Mouse (Mus musculus): Measurements from ENCODE around the gene Samsn1. TPM values are rescaled to one million over a fixed set of nuclear protein-coding genes. Genes with fewer than 3 reads are reported as not detected.
A peak's percentile ranks its signal among the peaks of the same experiment; 100 is the strongest.

Samsn1 gene
- polyA plus RNA-seq, 1 experiment from 2014 or later, result 8.1 TPM

GRCm38 (mm10) chr16:75875896-75876295 is 146.2 kb downstream of the Samsn1 start:
- WGBS (ENCODE audit: insufficient replicate concordance), result 59% methylated on average over 4 of the region's 4 CpGs
- Histone ChIP-seq H3K9ac (ENCODE audit: low read depth, low read length) (no peak overlapping the region), H3K4me3 (ENCODE audit: low read depth, low read length) (no peak overlapping the region), H3K36me3 (ENCODE audit: control insufficient read depth, insufficient read depth) (peaks cover 2% of the 10 kb centered on the region; the same call in 1 of the 2 replicates), H3K27ac (ENCODE audit: low read length) (no peak overlapping the region), H3K4me1 (ENCODE audit: control insufficient read depth, low read depth, low read length) (no peaks in the 10 kb centered on the region), H3K9me3 (replicated peaks; ENCODE audit: control insufficient read depth, low read length) (no peaks in the 10 kb centered on the region), H3K27me3 (ENCODE audit: control insufficient read depth, insufficient read depth, low read depth, low read length) (no peaks in the 10 kb centered on the region), H3K4me2 (ENCODE audit: low read depth, low read length) (no peak overlapping the region)
- no peak for ATAC-seq (ENCODE audit: low read depth)

- Histone ChIP-seq H3K9me3 (replicated peaks; ENCODE audit: control insufficient read depth, low read length) (no peaks in the 10 kb centered on the region), H3K36me3 (ENCODE audit: control insufficient read depth, insufficient read depth) (peaks cover 4% of the 10 kb centered on the region; the same call in 1 of the 2 replicates), H3K27me3 (ENCODE audit: control insufficient read depth, insufficient read depth, low read depth, low read length) (no peaks in the 10 kb centered on the region), H3K9ac (ENCODE audit: low read depth, low read length) (no peak overlapping the region), H3K4me3 (ENCODE audit: low read depth, low read length) (no peak overlapping the region), H3K4me1 (ENCODE audit: control insufficient read depth, low read depth, low read length) (no peaks in the 10 kb centered on the region), H3K4me2 (ENCODE audit: low read depth, low read length) (no peak overlapping the region), H3K27ac (ENCODE audit: low read length) (no peak overlapping the region)
- WGBS (ENCODE audit: insufficient replicate concordance), result 61% methylated on average over 2 of the region's 2 CpGs
- ATAC-seq (ENCODE audit: low read depth), result no peak
Measured at GRCm38 (mm10) chr16:75874508-75874907, 147.6 kb downstream of the Samsn1 start.

- Histone ChIP-seq H3K27ac (ENCODE audit: low read length) (no peak overlapping the region), H3K9me3 (replicated peaks; ENCODE audit: control insufficient read depth, low read length) (no peaks in the 10 kb centered on the region), H3K4me3 (ENCODE audit: low read depth, low read length) (no peak overlapping the region), H3K4me1 (ENCODE audit: control insufficient read depth, low read depth, low read length) (no peaks in the 10 kb centered on the region), H3K27me3 (ENCODE audit: control insufficient read depth, insufficient read depth, low read depth, low read length) (no peaks in the 10 kb centered on the region), H3K9ac (ENCODE audit: low read depth, low read length) (no peak overlapping the region), H3K36me3 (ENCODE audit: control insufficient read depth, insufficient read depth) (peaks cover 4% of the 10 kb centered on the region; the same call in 1 of the 2 replicates), H3K4me2 (ENCODE audit: low read depth, low read length) (no peak overlapping the region)
- ATAC-seq (ENCODE audit: low read depth), result no peak
- WGBS (ENCODE audit: insufficient replicate concordance), result 69% methylated on average over 8 of the region's 8 CpGs
Measured at GRCm38 (mm10) chr16:75872241-75872640, 149.8 kb downstream of the Samsn1 start.

- H3K9ac ChIP-seq (ENCODE audit: low read depth, low read length), result no peak overlapping the region
- H3K36me3 ChIP-seq (ENCODE audit: control insufficient read depth, insufficient read depth), result peaks cover 2% of the 10 kb centered on the region; the same call in 1 of the 2 replicates
- H3K4me3 ChIP-seq (ENCODE audit: low read depth, low read length), result no peak overlapping the region
- no peak overlapping the region for H3K27ac ChIP-seq (ENCODE audit: low read length)
- 29% methylated on average over 6 of the region's 6 CpGs for WGBS (ENCODE audit: insufficient replicate concordance)
- no peaks in the 10 kb centered on the region for H3K9me3 ChIP-seq (replicated peaks; ENCODE audit: control insufficient read depth, low read length)
- no peaks in the 10 kb centered on the region for H3K27me3 ChIP-seq (ENCODE audit: control insufficient read depth, insufficient read depth, low read depth, low read length)
- 0 out of 2 replicates have a peak, but pooled peaks have one; percentile 35 for ATAC-seq (ENCODE audit: low read depth)
- H3K4me1 ChIP-seq (ENCODE audit: control insufficient read depth, low read depth, low read length), result no peaks in the 10 kb centered on the region
- no peak overlapping the region for H3K4me2 ChIP-seq (ENCODE audit: low read depth, low read length)
Measured at GRCm38 (mm10) chr16:75867400-75867799, 154.7 kb downstream of the Samsn1 start.

GRCm38 (mm10) chr16:75865505-75865904 is 156.6 kb downstream of the Samsn1 start:
- peaks cover 2% of the 10 kb centered on the region for H3K36me3 ChIP-seq (ENCODE audit: control insufficient read depth, insufficient read depth)
- H3K4me2 ChIP-seq (ENCODE audit: low read depth, low read length), result no peak overlapping the region
- no peak overlapping the region for H3K9ac ChIP-seq (ENCODE audit: low read depth, low read length)
- ATAC-seq (ENCODE audit: low read depth), result no peak
- H3K27me3 ChIP-seq (ENCODE audit: control insufficient read depth, insufficient read depth, low read depth, low read length), result no peaks in the 10 kb centered on the region
- no peak overlapping the region for H3K4me3 ChIP-seq (ENCODE audit: low read depth, low read length)
- no peaks in the 10 kb centered on the region for H3K9me3 ChIP-seq (replicated peaks; ENCODE audit: control insufficient read depth, low read length)
- no peaks in the 10 kb centered on the region for H3K4me1 ChIP-seq (ENCODE audit: control insufficient read depth, low read depth, low read length)
- 78% methylated on average over 6 of the region's 6 CpGs for WGBS (ENCODE audit: insufficient replicate concordance)
- no peak overlapping the region for H3K27ac ChIP-seq (ENCODE audit: low read length)

GRCm38 (mm10) chr16:75864673-75865072 is 157.4 kb downstream of the Samsn1 start:
- Histone ChIP-seq H3K4me1 (ENCODE audit: control insufficient read depth, low read depth, low read length) (no peaks in the 10 kb centered on the region), H3K36me3 (ENCODE audit: control insufficient read depth, insufficient read depth) (no peaks in the 10 kb centered on the region; the same call in 1 of the 2 replicates), H3K4me2 (ENCODE audit: low read depth, low read length) (no peak overlapping the region), H3K9me3 (replicated peaks; ENCODE audit: control insufficient read depth, low read length) (no peaks in the 10 kb centered on the region), H3K9ac (ENCODE audit: low read depth, low read length) (no peak overlapping the region), H3K27ac (ENCODE audit: low read length) (no peak overlapping the region), H3K27me3 (ENCODE audit: control insufficient read depth, insufficient read depth, low read depth, low read length) (no peaks in the 10 kb centered on the region), H3K4me3 (ENCODE audit: low read depth, low read length) (no peak overlapping the region)
- WGBS (ENCODE audit: insufficient replicate concordance), result 50% methylated on average over 2 of the region's 2 CpGs
- ATAC-seq (ENCODE audit: low read depth), result no peak

- no peak overlapping the region for H3K27ac ChIP-seq (ENCODE audit: low read length)
- no peak overlapping the region for H3K4me2 ChIP-seq (ENCODE audit: low read depth, low read length)
- 73% methylated on average over 2 of the region's 2 CpGs for WGBS (ENCODE audit: insufficient replicate concordance)
- H3K9ac ChIP-seq (ENCODE audit: low read depth, low read length), result no peak overlapping the region
- H3K9me3 ChIP-seq (replicated peaks; ENCODE audit: control insufficient read depth, low read length), result no peaks in the 10 kb centered on the region
- no peaks in the 10 kb centered on the region for H3K27me3 ChIP-seq (ENCODE audit: control insufficient read depth, insufficient read depth, low read depth, low read length)
- H3K4me1 ChIP-seq (ENCODE audit: control insufficient read depth, low read depth, low read length), result no peaks in the 10 kb centered on the region; the same call in 1 of the 2 replicates
- no peak overlapping the region for H3K4me3 ChIP-seq (ENCODE audit: low read depth, low read length)
- ATAC-seq (ENCODE audit: low read depth), result no peak
- H3K36me3 ChIP-seq (ENCODE audit: control insufficient read depth, insufficient read depth), result no peaks in the 10 kb centered on the region
Measured at GRCm38 (mm10) chr16:75856343-75856742, 165.7 kb downstream of the Samsn1 start.

GRCm38 (mm10) chr16:75855402-75855801 is 166.7 kb downstream of the Samsn1 start:
- H3K4me2 ChIP-seq (ENCODE audit: low read depth, low read length), result no peak overlapping the region
- H3K9me3 ChIP-seq (replicated peaks; ENCODE audit: control insufficient read depth, low read length), result no peaks in the 10 kb centered on the region
- H3K27ac ChIP-seq (ENCODE audit: low read length), result no peak overlapping the region
- no peaks in the 10 kb centered on the region for H3K27me3 ChIP-seq (ENCODE audit: control insufficient read depth, insufficient read depth, low read depth, low read length)
- H3K4me1 ChIP-seq (ENCODE audit: control insufficient read depth, low read depth, low read length), result no peaks in the 10 kb centered on the region; the same call in 1 of the 2 replicates
- H3K4me3 ChIP-seq (ENCODE audit: low read depth, low read length), result no peak overlapping the region
- ATAC-seq (ENCODE audit: low read depth), result peak; percentile 72
- 20% methylated on average over 7 of the region's 7 CpGs for WGBS (ENCODE audit: insufficient replicate concordance)
- H3K9ac ChIP-seq (ENCODE audit: low read depth, low read length), result no peak overlapping the region
- H3K36me3 ChIP-seq (ENCODE audit: control insufficient read depth, insufficient read depth), result no peaks in the 10 kb centered on the region

- Histone ChIP-seq H3K36me3 (ENCODE audit: control insufficient read depth, insufficient read depth) (no peaks in the 10 kb centered on the region), H3K27ac (ENCODE audit: low read length) (no peak overlapping the region), H3K9me3 (replicated peaks; ENCODE audit: control insufficient read depth, low read length) (no peaks in the 10 kb centered on the region), H3K27me3 (ENCODE audit: control insufficient read depth, insufficient read depth, low read depth, low read length) (no peaks in the 10 kb centered on the region), H3K4me1 (ENCODE audit: control insufficient read depth, low read depth, low read length) (no peaks in the 10 kb centered on the region; the same call in 1 of the 2 replicates), H3K9ac (ENCODE audit: low read depth, low read length) (no peak overlapping the region), H3K4me3 (ENCODE audit: low read depth, low read length) (no peak overlapping the region), H3K4me2 (ENCODE audit: low read depth, low read length) (no peak overlapping the region)
- ATAC-seq (ENCODE audit: low read depth), result no peak
- whole genome bisulfite sequencing (ENCODE audit: insufficient replicate concordance), result 79% methylated on average over 9 of the region's 9 CpGs
Measured at GRCm38 (mm10) chr16:75853556-75854271, 168.4 kb downstream of the Samsn1 start.
